Mouse (Mus musculus): Measurements from ENCODE around the gene Kazn.

DNA sequence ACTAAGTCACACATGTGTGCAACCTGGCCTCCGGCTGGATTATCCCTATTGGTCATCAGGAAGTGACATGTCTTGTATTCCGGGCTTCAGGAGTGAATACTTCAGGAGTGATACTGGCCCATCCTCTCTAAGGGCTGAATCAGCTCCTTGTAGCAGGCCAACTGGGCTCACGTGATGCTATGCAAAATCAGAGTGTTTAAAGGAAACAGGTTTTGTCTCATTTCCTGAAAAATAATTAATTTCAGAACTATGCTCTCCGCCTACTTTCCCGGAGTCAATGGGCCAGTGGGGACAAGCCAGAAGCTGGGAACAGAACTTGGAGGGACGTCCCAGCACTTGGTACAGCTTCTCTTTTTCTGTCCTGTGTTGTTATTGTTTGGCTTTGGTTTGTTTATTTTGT, 150.4 kb downstream of the Kazn start:
- TF ChIP-seq MAFK (IDR thresholded peaks at IDR 0.05; ENCODE audit: insufficient read depth, low read depth, low read length) (no peak), CHD2 (IDR thresholded peaks at IDR 0.05; ENCODE audit: low read depth, low read length) (no peak), HCFC1 (IDR thresholded peaks at IDR 0.05; ENCODE audit: borderline replicate concordance, insufficient read depth, low read length) (no peak), ZNF384 (IDR thresholded peaks at IDR 0.05; ENCODE audit: low read depth, low read length) (no peak)

All from ES-E14 (cell line).